Mouse (Mus musculus): ENCODE measurements at regions not wholly inside any gene's neighbourhood (a gene's known extent, or its start where the extent isn't known, plus 50 kb on each side); places are given as distances from the start of the nearest gene placed in this dataset.

- no peak for TF ChIP-seq CTCF (IDR thresholded peaks at IDR 0.05; ENCODE audit: control insufficient read depth, insufficient read depth, insufficient read length)
- no peak for TF ChIP-seq MAX (IDR thresholded peaks at IDR 0.05)
- no peak for TF ChIP-seq MYOD1 (IDR thresholded peaks at IDR 0.05; ENCODE audit: control insufficient read depth, insufficient read length, low read depth)
- no peak for TF ChIP-seq CEBPB (IDR thresholded peaks at IDR 0.05; ENCODE audit: low read depth)
- TF ChIP-seq USF1 (IDR thresholded peaks at IDR 0.05; ENCODE audit: low read depth) = no peak
These were observed 174.0 kb downstream of the Cyp26b1 start for GRCm38 (mm10) chr6:84419691-84420090.

Measured in C2C12 (cell line).